Mouse (Mus musculus) E14TG2a.4 (cell line): Measurements from ENCODE around the gene Pde4d.

ENCODE experiments used
- CTCF ChIP-seq: conservative IDR thresholded peaks from 2 replicates; pipeline ENCODE4 v1.5.1; 2014; ENCODE audit warnings: low read length
- NANOG ChIP-seq: IDR thresholded peaks from 2 replicates; pipeline ENCODE4 v1.6.1; 2014; ENCODE audit warnings: borderline replicate concordance, low read length, mixed read lengths
- POU5F1 ChIP-seq: IDR thresholded peaks from 2 replicates; pipeline ENCODE4 v1.6.1; 2014; ENCODE audit warnings: low read length, borderline replicate concordance

GRCm38 (mm10) chr13:109661345-109661744 is 1211.6 kb downstream of the Pde4d start:
- no peak for TF ChIP-seq CTCF
- no peak for TF ChIP-seq POU5F1
- no peak for TF ChIP-seq NANOG
